Mouse (Mus musculus): ENCODE measurements around the gene Pabpn1l.

- no peak for TF ChIP-seq POLR2A (IDR thresholded peaks at IDR 0.05; ENCODE audit: insufficient read length, low read depth)
- TF ChIP-seq POLR2AphosphoS2 (IDR thresholded peaks at IDR 0.05; ENCODE audit: insufficient read length, low read depth), result no peak
- no peak for TF ChIP-seq USF1 (IDR thresholded peaks at IDR 0.05; ENCODE audit: low read depth)
- TF ChIP-seq MAX (IDR thresholded peaks at IDR 0.05; ENCODE audit: low read depth), result no peak
- TF ChIP-seq SRF (IDR thresholded peaks at IDR 0.05; ENCODE audit: control insufficient read depth, insufficient read length, low read depth), result no peak
- no peak for TF ChIP-seq TCF12 (IDR thresholded peaks at IDR 0.05; ENCODE audit: insufficient read depth, poor library complexity, severe bottlenecking)
- no peak for TF ChIP-seq REST (IDR thresholded peaks at IDR 0.05; ENCODE audit: insufficient read depth, insufficient read length)
- no peak for TF ChIP-seq MYOD1 (IDR thresholded peaks at IDR 0.05; ENCODE audit: control insufficient read depth in 1 of 3, insufficient read length in 2 of 3, low read depth in 2 of 3)
- TF ChIP-seq E2F4 (IDR thresholded peaks at IDR 0.05; ENCODE audit: insufficient read depth), result no peak
Observed at GRCm38 (mm10) chr8:122571153-122571552, 51.4 kb downstream of the Pabpn1l start.

Measured in myocyte (in vitro differentiated cells).